Mouse (Mus musculus): Measurements from ENCODE around the gene Ttyh3.
A peak's percentile ranks its signal among the peaks of the same experiment; 100 is the strongest.

Ttyh3 gene

DNA sequence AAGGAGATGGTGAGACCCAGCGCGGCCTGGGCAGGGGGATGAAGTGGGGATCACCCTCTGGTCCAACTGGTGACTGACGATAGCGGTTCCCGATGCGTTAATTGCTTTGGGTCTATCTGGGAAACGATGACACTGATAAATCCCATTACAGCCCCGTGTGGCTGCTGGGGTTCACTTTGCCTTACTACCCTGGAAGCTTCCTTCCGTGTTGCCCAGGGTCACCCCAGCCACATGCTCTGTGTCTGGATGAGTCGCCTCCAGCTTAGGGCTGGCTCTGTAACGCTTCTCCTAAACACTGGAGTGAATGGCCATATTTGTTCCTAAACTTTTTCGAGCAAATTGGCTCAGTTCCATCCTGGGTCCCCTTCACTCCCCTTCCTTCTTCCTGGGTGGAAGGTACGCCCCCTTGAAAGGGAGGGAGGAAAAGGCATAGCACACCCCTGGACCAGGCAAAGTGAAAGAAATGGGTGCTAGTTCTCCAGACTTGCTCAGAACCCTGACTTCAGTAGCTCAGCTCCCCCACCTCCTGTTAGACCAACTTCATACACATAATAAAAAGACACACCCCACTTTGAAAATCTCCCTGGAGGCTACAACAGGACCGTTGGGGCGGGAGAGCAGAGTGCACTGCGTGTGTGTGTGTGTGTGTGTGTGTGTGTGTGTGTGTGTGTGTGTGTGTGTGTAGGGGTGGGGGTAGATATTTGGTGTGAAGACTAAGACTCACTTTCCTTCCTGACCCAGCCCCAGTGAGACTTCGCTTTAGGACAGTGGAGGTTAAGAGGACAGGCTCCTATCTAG is 40.8 kb downstream of the Ttyh3 start:
- no peak for DNase-seq

DNA sequence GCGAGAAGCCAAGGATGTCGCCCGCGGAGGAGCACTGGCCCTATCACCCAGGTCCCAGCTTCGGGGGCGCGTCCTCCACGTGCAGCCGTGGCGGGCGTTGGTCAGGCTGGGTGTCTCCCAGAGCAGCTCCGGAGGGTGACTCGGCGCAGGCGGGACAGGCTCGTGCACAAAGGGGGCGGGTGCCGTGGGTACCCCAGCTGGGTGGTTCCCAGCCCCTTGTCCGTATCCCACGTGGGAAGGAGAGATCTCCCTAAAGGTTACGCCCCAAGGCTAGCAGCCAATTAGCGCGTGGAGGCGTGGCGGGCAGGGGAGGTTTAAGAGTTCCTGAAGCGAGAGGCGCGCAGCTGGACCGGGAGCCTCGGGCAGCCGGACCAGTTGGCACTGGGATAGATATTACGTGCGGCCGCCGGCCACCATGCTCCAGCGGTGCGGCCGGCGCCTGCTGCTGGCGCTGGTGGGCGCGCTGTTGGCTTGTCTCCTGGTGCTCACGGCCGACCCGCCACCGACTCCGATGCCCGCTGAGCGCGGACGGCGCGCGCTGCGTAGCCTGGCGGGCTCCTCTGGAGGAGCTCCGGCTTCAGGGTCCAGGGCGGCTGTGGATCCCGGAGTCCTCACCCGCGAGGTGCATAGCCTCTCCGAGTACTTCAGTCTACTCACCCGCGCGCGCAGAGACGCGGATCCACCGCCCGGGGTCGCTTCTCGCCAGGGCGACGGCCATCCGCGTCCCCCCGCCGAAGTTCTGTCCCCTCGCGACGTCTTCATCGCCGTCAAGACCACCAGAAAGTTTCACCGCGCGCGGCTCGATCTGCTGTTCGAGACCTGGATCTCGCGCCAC is 41.6 kb downstream of the Ttyh3 start, which contains the start of gene Lfng:
Gene Lfng (plus strand): TSS at position 320 of the 835 bp plus-strand sequence.
- peak; percentile 28 to 40 for DNase-seq

DNA sequence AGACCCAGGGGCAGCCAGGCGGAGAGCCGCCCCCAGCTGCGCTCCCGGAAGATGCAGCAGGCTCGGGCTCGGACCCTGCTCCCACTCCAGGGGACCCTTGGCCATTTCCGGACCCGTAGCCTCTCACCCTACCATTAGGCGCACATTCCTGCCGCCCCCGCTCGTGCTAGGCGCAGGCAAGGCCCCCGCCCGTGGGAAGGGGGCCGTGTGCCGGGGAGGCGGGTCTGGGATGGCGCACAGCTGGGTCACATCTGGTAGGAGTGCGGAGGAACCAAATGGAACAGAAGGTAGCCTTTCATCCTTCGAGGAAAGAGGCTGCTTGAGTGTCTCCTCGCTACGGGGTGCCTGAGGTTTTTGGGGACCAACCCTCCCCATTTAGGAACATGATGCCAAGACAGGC is 42.4 kb downstream of the Ttyh3 start:
- no peak for DNase-seq

DNA sequence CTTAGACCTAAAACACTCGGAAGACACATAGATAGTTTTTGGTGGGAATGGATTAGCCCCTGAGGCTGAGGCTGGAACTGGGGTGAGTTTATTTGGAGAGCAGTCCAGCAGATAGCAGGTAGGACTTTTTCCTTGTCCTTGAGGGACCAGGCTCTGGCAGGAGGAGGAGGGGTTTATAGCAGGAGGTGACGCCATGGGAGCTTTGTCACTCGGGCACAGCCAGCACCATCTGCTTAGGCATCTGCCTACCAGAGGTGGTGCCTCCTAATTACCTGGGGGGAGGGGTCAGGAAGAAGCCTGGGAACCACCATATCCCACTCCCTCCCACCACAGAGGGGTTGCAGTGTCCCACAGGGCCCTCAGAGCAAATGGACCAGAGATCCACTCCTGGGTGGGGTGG is 43.6 kb downstream of the Ttyh3 start:
- no peak for DNase-seq

DNA sequence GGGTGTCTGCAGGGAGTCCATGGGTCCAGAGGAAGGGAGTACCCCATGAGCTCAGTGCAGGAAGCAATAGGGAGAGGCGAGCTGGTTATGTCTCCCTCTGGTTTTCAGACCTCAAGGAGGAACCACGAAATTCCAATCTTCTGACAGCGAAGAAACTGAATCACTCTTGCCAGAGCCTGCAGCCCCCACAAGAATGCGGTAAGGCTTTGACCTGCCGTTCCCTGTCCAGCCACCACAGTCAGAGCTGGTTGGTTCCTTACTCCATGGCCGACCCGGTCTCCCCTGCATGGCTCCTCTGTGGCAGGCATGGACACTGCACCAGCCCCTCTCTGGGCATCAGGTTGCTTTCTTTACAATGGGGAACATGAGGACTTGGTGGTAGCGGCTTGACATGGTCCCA is 44.4 kb downstream of the Ttyh3 start:
- no peak for DNase-seq

DNA sequence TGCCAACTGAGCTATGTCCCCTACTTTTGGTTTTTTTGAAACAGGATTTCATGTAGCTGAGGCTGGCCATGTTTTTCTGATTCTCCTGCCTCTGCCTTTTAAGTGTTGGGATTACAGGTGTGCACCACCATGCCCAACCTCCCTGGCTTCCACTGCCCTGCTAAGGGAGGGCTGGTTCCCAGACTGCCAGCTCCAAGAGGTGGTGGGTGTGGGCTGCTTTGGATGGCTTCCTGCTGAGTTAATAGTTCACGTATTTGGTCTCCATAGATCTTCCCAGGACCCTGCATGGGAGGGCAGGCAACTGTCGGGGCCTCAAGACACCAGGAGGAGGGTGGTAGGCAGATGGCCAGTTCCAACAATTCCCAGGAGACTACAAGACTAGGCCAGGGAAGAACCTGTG is 46.3 kb downstream of the Ttyh3 start:
- DNase-seq, result no peak

DNA sequence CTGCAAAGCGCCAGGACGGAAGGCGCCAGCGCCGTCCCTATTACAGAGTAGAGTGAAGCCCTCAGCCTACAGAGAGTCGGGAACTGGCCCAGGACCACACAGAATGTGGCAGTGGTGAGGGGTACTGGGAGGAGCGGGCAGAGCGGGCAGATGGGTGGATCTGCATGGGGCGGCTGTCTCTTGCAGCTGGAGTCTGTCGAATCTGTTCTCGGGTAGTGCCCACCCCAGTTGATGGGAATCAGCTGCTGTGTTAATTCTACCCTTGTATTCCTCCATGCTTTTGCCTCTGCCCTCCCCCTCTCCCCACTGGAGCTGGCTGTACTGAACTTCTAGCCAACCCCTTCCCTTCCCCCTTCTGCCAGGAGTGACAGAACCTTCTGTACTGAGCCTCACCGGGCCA is 47.1 kb downstream of the Ttyh3 start:
- DNase-seq, result no peak

DNA sequence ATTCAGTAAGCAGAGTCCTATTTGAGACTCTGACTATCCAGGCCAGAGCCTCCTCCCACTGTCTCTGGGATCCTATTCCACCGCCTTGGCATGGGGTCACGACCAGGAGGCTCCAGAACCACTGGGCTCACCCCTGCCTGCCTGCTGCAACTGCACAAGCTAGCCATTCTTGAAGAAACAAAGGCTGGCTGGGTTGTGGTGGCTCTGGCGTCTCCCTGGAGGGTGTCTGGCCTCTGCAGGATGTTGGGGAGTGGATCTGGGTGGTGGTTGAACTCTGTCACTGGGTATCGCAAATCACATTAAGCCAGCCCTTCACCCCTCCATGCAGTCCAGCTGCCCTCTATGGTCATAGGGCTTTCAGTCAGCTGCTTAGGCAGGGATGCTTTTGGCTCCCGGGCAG is 48.9 kb downstream of the Ttyh3 start:
- DNase-seq, result no peak

DNA sequence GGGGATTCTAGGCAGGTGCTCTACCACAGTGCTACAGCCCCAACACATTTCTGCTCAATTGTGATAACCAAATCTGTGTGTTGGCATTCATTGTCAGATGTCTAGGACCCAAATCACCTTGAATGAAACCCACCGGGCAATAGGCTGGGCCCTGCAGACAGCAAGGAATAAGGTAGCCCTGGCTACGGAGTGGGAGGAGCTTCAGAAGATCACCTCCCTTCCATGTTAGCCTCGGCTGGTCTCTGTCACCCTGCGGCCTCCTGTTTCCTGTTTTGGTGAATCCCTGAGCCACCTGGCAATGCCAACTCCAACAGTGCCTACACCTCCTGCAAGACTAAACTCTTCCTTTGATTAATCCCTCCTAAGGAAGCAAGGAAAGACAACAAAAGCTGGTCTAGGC is 51.0 kb downstream of the Ttyh3 start:
- no peak for DNase-seq

DNA sequence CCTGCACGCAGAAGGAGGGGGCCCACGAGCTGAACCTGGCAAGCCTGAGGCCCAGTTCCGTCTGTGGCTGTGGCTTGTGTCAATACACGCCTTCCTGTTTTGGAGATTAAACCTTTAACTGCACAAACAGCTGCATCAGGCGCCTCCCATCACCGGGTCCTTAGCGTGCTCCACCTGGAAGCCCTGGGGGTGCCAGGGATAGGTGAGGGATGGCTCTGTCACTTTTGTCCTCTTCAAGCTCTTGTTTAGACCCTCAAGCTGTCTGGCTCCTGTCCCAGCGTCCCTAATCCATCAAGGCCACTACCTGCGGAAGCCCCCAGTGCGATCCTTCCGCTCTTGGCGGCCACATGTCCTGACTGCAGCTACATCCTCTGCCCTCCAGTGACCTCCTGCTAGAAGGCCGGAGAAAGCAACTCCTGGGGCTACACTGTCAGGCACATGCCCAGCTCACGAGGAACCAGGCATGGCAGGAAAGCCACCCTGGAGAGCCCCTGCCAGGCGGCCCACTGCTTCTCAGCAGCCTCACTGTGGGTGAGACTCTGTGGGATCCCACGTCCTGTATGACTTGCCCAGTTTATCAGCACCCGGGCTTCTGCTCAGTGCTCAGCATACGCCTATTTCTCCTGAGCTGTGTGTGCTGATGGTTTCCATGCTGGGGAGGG is 51.8 kb downstream of the Ttyh3 start:
- DNase-seq, result no peak

DNA sequence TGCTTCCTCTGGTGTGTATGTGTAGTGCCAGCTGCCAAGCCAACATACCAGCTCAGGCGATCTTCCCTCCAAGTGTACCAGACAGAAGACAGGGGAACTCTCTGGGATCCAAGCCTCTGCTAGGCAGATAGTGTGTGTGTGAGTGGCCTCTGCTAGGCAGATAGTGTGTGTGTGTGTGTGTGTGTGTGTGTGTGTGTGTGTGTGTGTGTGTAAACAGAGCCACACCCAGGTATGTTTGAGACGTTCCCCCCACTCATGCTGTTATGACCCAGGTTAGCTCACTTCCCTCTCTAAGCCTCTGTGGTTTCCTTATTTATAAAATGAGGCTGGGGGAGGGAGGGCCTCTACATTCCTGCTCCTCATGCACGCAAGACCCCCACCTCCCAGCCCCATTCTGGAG is 52.4 kb downstream of the Ttyh3 start:
- no peak for DNase-seq

DNA sequence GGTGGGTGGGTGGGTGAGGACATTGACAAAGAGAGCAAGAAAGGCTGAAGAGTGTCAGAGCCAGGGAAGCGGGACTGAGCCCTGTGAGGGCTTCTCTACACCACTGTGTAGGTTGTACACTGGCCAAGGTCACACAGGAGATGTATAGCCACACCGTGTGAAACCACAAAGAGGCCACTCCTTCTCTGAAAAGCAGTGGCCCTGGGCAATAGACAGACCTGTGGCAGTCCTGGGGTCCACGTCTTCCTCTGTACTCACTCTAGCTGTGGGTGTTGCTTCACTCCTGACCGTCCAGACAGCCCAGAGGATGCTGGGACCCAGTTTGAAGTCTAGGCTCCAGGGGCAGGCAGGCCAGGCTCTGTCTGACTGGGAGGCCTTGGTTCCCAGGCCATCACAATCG is 54.0 kb downstream of the Ttyh3 start:
- DNase-seq, result no peak

DNA sequence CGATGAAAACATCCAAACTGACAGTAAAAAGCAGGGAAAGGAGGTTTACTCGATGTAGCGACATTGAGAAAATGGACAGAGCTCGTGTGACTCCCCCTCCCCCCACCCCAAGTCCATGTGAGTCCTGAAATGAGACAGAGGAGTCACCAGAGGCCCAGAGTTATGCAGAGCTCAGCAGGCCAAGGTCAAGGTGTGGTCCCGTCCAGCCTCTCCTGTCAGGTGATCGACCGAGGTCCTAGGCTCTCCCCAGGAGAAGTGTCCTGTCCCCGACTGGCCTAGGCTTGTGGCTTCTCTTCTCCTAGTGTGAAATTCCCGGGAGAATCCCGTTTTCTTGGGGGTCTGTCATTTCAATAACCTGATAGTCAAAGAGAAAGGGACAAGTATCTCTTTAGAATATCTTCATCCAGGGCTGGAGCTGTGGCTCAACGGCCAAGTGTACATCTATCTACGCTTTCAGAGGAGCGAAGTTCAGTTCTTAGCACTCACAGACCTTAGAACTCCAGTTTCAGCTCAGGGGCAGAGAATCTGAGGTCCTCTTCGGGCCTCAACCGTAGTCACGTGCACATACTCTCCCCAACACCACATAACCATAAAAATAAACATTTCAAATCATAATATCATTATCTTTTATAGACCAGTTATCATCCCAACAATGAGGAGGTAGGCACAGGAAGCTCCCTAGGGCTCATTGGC is 59.6 kb downstream of the Ttyh3 start:
- DNase-seq, result no peak

DNA sequence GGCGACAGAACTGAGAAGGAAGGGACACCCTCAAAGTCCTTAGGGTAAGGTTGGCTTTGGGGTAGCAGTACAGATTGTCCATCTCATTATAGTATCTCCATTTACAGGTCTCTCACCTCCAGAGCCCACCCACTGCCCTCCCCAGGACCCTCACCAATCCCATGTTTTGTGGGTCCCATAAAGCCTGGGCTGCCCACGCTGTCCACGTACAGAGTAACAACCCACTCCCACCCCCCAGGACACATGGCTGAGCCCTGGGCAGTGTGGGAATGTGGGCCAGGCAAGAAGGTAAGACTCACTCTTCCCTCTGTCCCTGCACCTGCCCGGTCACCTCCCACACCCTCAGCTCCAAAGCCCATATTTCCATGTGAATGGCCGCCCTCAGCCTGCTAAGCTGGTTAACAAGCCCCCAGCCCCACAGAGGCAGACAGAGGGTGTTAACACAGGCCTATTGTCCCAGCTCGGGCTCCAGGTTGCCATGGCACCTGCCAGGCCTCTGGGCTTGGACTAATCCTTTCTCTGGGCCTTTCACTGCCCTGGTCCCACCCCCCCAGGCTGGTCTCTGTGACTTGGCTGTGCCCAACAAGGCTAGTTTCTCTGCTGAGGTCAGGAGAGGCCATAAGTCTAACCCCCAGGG is 65.0 kb downstream of the Ttyh3 start:
- no peak for DNase-seq

DNA sequence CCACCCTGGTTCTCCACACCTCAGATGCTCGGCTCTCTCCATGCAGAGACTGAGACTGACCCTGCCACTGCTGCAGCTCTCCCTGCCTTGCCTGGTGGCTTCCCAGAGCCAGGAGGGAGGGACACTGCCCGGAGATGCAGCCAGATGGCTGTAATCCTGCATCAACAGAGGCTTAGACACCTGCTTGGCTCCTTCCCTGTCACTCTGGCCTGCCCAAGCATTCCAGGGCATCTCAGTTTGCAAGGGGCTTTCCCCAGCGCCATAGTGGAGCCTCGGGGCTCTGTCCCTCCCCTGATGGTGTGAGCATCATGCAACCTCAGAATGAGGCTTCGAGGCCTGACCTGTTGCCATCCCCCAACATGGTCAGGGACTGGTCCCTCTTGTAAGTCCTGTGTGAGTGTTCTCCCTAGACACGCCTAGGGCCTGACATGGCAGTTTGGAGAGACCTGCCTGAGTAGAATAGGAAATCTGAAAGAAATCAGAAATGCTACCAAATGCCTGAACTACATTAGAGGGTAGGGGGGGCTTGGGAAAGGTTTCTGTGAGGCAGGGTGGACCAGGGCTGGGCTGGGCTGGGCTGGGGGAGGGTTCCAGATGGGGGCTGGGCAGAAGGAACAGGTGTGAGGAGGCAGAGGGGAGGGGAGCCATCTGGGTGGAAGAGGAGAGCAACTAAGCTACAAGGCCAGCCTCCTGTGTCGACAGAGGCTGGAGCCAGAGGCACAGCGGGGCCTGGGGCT is 65.7 kb downstream of the Ttyh3 start:
- DNase-seq, result no peak

DNA sequence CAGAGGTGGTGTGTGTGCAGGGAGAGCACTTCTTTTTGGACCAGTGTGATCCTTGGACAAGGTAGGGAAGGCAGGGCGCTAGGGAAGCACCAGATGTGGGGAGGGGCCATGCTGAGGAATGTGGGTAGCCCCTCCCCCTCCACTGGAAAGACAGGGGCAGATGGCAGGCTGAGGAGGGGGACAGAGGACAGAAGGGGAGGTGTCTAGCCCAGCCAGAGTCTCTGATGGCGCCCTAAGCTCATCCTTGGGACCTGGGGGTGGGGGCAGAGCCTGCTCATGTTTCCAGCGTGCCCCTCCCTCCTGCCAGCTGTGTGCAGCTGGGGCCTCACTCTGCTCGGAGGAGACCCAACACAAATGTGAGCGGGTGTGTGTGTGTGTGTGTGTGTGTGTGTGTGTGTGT is 67.3 kb downstream of the Ttyh3 start:
- no peak for DNase-seq

DNA sequence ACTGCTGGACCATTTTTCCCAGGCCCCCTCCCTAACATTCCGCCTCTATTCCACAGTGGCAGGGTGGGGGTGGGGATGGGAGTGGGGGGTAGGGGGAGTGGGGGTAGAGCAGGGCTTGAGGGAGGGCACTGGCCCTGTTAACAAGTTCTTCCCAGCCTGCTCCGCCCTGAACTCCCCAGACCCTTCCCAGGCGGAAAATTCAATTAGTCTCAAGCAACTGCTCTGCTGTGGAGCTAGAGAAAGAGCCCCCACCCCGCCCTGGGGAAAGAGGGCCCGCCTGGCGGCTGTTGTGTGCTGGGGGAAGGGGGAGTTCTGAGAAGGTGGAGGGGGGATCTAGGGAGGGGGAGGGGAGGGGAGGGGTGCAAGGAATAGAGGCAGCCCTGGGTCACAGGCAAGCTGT is 69.1 kb downstream of the Ttyh3 start:
- no peak for DNase-seq

DNA sequence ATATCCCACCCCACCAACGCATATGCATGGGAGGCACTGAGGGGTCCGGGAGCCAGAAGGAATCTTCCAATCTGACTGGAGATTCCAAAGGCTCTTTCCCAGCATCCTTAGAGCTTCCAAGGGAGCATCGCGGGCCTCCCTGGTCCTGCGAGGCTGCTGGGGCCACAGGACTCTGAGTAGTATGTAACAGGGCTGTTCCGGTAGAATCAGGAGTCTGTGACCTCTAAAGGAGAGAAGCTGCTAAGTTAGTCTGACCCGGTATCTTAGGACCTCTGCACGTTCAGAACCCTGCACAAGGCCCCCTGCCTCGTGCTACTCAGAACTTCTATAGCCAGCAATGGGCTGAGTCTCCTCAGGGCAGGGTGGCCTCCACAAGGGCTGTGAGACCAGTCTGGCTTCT is 69.6 kb downstream of the Ttyh3 start:
- no peak for DNase-seq

DNA sequence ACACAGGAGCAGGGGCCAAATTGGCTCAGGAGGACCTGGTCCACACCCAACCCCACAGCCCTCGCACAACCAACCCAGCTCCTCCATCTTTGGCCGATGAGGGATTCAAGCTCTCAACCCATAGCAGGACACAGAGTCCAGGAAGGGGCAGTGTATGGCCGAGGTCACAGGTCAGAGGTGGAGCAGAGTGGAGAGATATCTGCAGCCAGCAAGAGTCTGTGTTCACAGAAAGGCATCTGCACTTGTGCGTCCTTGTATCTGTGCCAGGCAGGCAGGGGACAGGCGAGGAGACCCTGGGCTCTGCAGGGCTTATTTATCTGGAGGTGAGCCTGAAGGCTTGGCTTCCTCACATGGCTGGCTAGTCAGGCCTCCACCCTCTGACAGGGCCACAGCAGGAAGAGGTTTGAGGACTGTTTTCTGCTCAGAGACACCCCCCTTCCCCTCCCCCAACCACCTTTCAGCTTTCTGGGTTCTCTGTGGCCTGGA is 73.4 kb downstream of the Ttyh3 start:
- DNase-seq, result no peak

DNA sequence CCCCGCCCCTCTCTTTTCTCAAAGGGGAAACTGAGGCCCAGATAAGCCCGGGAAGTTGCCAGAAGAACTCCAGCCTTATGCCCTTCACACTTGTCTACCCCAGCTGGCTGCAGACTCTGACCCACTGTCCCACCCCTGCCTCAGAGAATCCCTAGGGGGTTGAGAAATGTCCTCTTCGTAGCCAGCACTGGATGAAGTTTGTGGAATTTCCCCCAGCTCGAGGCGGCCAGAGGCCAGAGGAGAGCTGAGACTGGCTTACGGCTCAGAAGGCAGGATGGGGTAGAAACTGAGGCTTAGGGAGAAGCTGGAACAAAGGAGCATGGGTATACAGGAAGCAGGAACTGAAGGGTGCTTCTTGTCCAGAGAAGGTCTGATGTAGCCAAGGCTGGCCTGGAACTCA is 76.2 kb downstream of the Ttyh3 start:
- DNase-seq, result no peak

DNA sequence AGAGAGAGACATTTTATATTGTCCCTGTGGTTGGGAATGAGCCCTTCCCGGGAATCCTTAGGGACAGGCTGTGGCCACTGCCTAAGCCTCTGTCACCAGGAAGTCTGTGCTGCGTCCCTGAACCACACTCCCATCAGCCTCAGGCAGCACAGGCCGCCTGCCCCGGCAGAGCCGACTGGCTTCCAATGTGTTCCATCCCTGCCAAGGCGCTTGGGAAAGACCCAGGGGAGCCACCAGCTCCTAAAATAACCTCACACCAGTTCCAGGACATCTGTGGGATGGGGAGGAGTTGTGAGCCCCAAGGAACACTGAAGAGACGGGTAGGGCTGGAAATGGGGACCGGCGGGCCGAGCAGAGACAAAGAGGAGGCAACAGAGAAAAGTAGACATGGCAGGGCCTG is 77.2 kb downstream of the Ttyh3 start:
- DNase-seq, result peak; percentile 7 to 13

DNA sequence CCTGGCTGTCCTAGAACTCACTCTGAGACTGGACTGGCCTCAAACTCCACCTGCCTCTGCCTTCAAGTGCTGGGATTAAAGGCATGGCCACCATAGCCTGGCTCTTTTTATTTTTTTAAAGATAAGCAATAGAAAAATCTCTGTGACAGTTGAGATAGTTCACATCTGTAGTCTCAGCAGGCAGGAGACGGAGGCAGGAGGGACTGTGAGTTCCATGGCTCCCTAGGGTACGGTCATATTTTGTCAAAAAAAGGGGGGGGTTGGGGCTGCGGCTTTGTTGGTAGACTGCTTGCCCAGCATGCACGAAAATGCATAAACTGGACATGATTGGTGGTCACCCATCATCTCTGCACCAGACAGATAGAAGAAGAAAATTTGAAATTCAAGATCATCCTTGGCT is 77.6 kb downstream of the Ttyh3 start:
- DNase-seq, result no peak

All from cerebellum, adult 18-20 months (tissue).